Mouse (Mus musculus) liver, adult 2 months (tissue): ENCODE measurements around the gene Palm3.

ENCODE experiments used
- CTCF ChIP-seq: fragments of 200-500 bp; IDR thresholded peaks from 2 replicates; pipeline ENCODE4 v1.5.1; 2011; ENCODE audit warnings: low read depth, low read length, control low read depth
- POLR2A ChIP-seq: fragments of 200-500 bp; IDR thresholded peaks from 2 replicates; pipeline ENCODE4 v1.6.1; 2011; ENCODE audit warnings: low read length, control low read depth; ENCODE audit not compliant: insufficient read depth; ENCODE audit errors: extremely low read depth

GRCm38 (mm10) chr8:84066291-84066930 lies 45.1 kb downstream of the Palm3 start, which contains the start of gene Rfx1:
- TF ChIP-seq POLR2A (peak; percentile 52; the same call in 1 of the 2 replicates), CTCF (no peak)
